Mouse (Mus musculus): ENCODE measurements around the gene Slc23a2.

The Slc23a2 gene

GRCm38 (mm10) chr2:132144971-132145691, at the start of gene Slc23a2:
TSS of gene Slc23a2 (minus strand) at chr2:132145108.
- peak; percentile 62 for DNase-seq

GRCm38 (mm10) chr2:132190602-132191161, 45.8 kb upstream of the Slc23a2 start:
- no peak for DNase-seq

DNA sequence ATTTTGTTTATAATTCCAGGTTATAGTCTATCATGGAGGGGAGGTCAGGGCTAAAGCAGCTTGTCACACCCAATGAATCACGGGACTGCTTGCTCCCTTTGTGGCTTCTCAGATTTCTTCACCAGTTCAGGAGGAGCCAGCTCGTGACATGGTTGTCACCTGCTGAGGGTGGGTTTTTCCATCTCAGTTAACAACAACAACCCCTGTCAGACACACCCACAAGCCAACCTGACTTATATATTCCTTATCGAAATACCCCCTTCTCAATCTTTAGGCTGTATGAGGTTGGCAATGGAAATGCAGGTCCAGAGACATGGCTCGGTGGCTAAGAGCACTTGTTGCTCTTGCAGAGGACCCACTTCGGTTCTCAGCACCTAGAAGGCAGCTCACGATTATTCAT, 39.0 kb upstream of the Slc23a2 start:
- no peak for DNase-seq

DNA sequence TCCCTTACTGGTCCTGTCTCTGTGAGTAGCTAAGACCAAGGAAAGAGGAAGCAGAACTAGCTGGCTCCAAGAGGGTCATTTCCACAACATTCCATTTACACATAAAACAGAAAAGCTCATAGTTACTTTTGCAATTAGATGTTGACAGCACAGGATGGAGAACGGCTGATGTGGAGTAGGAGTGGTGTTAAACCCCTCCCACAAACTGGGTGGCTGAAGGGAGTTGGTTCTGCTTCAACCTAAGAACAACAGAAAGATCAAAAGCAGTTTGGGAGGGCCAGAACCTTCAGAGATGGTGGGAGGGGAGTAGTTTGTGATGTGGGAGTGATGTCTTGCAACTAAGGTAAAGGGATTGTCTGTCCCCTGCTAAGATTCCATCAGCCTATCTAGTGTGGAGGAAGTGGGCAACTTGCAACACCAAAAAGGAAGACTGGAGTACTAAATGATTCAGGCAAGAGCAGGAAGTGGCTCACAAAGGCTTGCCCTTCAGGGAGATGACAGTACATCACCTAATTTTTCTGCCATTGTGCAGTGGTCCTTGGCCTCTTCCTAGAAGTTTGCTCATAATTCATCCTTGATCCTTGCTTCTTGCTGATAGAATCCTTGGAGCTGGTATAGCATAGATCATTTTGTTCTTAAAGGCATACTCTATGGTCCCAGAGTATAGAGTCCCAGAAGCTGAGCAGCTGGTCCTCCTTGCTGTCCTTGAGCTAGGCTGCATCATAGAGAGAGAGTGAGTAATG, 35.7 kb upstream of the Slc23a2 start:
- no peak for DNase-seq

DNA sequence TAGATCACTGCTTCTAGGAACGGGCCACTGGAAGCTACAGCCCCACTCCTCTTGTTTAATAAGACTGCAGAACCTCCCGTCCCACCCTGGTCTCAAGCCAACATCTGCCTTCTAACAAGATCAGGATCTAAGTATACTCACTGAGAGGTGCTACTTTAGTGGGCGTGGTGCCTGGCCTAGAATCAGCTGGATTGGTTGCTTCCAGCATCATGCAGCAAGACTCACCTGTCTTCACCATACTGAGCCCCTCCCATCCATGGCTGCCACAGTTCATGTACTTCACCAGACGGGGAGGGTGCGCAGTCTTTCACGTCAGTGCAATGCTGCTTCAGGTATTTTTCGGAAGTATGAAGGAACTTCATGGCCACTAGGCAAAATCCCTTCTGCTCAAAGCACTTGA, 34.5 kb upstream of the Slc23a2 start:
- DNase-seq = no peak

DNA sequence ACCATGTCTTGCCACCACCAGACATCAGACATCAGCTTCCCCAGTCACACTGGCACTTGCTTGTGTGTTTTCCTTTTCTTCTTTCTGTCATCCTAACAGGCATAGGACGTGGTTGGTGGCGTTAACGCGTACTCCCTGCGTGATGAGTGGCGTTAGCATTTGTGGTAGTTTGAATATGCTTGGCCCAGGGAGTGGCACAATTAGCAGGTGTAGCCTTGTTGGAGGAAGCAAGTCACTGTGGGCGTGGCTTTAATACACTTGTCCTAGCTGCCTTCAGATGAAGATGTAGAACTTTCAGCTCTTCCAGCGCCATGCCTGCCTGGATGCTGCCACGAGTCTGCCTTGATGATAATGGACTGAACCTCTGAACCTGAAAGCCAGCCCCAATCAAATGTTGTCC, 32.5 kb upstream of the Slc23a2 start:
- no peak for DNase-seq

- no peak for DNase-seq
Measured at GRCm38 (mm10) chr2:132176289-132176848, 31.5 kb upstream of the Slc23a2 start.

- no peak for DNase-seq
Measured at GRCm38 (mm10) chr2:132174048-132174447, 29.1 kb upstream of the Slc23a2 start.

GRCm38 (mm10) chr2:132171939-132172338, 27.0 kb upstream of the Slc23a2 start:
- DNase-seq = no peak

- DNase-seq = no peak
Measured at GRCm38 (mm10) chr2:132169150-132169549, 24.2 kb upstream of the Slc23a2 start.

- DNase-seq = no peak
Measured at GRCm38 (mm10) chr2:132163626-132164025, 18.7 kb upstream of the Slc23a2 start.

DNA sequence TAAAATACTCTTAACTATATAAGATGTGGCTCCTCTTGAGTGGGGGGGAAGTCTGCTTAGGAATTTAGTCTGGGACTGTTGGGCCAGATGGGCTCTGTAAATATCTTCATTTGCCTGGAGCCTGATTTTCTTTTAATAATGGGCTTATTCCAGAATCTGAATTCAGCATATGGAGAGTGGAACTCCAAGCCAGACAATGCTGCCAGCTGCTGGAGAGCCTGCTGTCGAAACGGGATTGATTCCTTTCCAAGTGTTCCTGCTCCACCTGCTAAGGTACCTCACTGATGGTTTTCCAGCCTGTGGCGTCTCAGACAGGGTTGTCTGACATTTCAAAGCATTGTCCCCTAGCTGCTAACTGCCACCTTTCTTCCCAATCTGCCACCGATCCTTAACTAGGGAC, 12.6 kb upstream of the Slc23a2 start:
- DNase-seq = no peak

- DNase-seq = no peak
Measured at GRCm38 (mm10) chr2:132152670-132153069, 7.8 kb upstream of the Slc23a2 start.

- DNase-seq = peak; percentile 40
Measured at GRCm38 (mm10) chr2:132151592-132151991, 6.7 kb upstream of the Slc23a2 start.

- no peak for DNase-seq
Measured at GRCm38 (mm10) chr2:132150926-132151325, 6.0 kb upstream of the Slc23a2 start.

GRCm38 (mm10) chr2:132146502-132146901, 1.6 kb upstream of the Slc23a2 start:
- DNase-seq = no peak

DNA sequence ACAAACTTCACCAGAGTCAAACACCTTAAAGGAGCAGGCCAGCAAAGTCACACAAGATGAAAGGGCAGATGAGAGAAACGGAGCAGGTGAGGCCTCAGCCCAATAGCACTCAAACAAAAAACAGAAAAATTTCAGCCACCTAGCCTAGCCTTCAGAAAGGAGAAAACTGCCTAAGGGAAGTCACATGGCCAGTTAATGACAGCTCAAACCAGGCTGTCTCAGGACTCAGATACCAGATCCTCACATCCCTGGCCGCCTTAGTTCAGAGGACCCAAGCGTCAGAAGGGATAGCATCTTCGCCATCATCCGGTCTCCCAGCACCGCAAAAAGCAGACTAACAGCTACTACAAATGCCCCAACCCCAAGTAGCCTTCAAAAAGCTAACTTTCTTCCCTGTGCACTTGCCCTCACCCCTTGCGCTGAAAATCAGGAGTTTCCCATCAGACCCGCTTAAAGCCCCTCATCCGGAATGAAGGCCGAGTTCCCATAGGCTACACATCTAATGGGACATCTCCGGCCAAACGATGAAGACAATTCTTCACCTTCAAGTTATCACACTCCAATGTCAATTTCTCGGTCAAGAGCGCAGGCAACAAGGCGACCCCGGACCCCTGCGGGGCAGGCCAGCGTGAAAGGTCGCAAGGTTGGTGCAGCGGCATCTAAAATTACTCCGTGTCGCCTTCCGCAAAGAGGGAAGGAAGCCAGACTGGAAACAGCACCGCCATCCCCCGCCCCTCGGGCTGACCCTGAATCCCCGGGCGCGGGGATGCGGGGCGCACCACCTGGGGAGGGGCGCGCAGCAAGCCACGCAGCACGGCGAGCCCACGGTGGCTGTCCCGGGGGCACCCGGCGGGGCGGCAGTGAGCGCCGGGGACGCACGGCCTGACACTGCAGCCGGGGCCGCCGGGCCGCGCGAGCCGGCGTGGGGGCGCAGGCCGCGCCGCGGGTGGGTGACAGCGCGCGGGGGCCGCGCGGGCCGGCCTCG, 673 bp downstream of the Slc23a2 start:
- DNase-seq = no peak

- DNase-seq = no peak
Measured at GRCm38 (mm10) chr2:132142606-132143005, 2.3 kb downstream of the Slc23a2 start.

DNA sequence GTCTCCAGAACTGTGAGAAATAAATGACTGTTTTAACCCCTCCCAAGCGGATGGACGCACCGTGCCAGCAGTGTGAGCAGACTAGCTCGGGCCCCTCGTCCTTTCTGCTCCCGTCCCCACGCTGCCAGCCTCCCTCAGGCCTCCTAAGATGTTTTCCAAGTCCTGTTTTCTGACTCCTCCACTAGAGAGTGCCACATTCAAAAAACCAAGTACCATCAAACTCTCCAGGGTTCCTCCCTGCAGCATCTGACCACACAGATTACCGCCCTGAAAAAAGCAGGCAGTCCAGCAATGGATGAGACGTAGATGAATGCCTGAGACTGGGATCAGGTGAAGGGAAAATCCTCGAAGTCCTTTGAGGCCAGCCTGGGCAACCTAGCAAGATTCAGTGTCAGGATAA, 4.4 kb downstream of the Slc23a2 start:
- DNase-seq = no peak

DNA sequence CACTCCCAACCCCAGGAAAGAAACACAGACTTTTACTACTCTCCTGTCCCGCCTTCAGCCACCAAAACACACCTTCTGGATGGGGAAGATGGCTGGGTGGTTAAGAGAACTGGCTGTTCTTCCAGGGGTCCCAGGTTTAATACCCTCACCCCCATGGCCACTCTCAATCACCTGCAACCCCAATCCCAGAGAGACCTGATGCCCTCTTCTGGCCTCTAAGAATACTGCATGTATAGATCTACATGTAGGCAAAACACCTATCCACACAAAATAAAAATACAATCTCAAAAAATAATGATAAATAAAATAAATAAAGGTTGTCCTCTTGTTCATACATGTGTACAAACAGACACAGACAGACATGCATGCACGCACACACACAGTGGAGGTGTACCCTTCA, 5.8 kb downstream of the Slc23a2 start:
- DNase-seq = no peak

DNA sequence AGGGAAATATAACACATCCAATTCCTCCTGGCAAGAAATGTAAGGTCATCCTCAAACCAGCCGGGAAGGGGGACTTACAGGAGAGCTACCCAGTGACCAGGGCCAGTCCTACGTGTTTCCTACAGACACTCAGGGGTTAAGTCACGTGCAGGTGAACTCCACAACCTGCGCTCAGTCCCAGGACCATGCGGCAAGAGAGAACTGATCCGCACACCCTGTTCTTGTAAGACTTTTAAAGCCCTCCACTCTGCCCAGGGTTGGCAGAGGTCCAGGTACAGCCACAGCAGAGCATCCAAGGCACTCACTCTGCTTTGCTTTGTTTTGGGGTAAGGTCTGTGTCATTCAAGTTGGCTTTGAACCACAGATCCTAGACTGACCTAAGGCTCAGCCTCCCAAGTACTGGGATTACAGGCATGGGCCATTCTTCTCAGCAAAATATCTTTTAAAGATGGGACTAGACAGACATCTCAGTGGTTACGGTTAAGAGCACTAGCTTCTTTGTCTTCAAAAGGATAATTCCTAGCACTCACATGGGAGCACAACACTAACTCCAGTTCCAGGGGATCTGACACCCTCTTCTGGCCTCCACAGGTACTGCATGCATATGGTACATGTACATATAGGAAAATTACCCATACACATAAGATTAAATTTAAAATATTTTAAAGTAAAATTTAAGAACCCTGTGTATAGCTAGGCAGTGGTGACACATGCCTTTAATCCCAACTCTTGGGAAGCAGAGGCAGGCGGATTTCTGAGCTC, 8.9 kb downstream of the Slc23a2 start:
- DNase-seq = peak; percentile 54

GRCm38 (mm10) chr2:132134758-132135157, 10.2 kb downstream of the Slc23a2 start:
- no peak for DNase-seq
